Mouse (Mus musculus): ENCODE results near the gene Tbc1d2b. TPM values are rescaled to one million over a fixed set of nuclear protein-coding genes. Genes with fewer than 3 reads are reported as not detected.

Gene Tbc1d2b
- total and polyA plus RNA-seq, 3 experiments: 0.09 to 0.90 (median 0.22) TPM

DNA sequence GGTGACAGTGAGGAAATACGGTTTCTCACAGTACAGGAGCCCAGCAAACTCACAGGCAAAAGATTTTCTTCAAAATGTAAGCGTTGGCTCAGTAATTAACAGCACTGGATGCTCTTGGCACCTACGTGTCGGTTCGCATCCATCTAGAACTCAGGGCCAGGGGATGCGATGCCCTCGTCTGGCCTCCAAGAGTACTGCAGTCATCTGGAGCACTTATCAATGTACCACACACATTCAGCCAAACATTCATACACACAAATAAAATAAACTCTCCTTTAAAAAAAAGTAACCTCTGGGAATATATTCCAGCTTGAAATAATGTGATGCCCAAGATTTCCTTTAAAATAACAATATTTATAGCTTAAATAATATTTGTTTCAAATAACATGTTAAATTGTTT, 29.0 kb downstream of the Tbc1d2b start:
- H3K36me3 ChIP-seq (replicated peaks): no peaks in the 10 kb centered on the region
- no peak for TF ChIP-seq CTCF (IDR thresholded peaks at IDR 0.05; ENCODE audit: low read depth, low read length)
- no peak for TF ChIP-seq GATA2 (IDR thresholded peaks at IDR 0.05; ENCODE audit: borderline replicate concordance, low read depth, low read length)
- TF ChIP-seq TAL1 (conservative IDR thresholded peaks at IDR 0.05; ENCODE audit: low read depth, low read length): no peak
- TF ChIP-seq GATA1 (IDR thresholded peaks at IDR 0.05; ENCODE audit: borderline replicate concordance, low read length): no peak
- TF ChIP-seq POLR2AphosphoS5 (IDR thresholded peaks at IDR 0.05; ENCODE audit: insufficient replicate concordance, low read depth, low read length): no peak
- no peaks in the 10 kb centered on the region for H3K27me3 ChIP-seq (ENCODE audit: insufficient read depth, low read length)
- no peak for DNase-seq (ENCODE audit: low spot score)
- H3K9me3 ChIP-seq (replicated peaks): peaks cover 36% of the 10 kb centered on the region
- no peaks in the 10 kb centered on the region; the same call in 1 of the 2 replicates for H3K4me1 ChIP-seq (ENCODE audit: insufficient read depth, low read depth, low read length)
- H3K4me3 ChIP-seq (ENCODE audit: low read depth, low read length): no peak overlapping the region
- no peak for ATAC-seq (ENCODE audit: extremely low read depth, insufficient number of reproducible peaks, low FRiP score, poor library complexity, severe bottlenecking)

DNA sequence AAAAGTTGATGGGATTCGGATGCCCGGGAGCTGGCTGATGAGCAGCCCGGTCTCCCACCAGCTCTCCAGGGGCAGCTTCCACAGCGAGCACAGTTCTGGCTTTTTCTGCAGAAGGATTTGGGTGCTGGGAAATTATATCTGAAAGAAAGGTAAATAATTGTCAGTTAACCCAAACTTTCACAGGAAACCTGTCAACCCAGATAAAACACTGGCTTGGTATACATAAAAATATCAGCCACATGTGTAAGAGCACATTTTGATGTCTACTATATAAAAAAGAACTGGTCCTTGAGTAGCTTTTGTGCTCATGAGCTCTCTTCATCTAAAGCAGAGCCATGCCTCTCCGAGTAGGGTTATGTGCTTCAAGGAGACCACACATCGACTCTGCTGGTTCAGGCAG, 29.6 kb downstream of the Tbc1d2b start:
- Histone ChIP-seq H3K4me3 (ENCODE audit: low read depth, low read length) (no peak overlapping the region), H3K27me3 (ENCODE audit: insufficient read depth, low read length) (no peaks in the 10 kb centered on the region), H3K9me3 (replicated peaks) (peaks cover 30% of the 10 kb centered on the region), H3K36me3 (replicated peaks) (no peaks in the 10 kb centered on the region), H3K4me1 (ENCODE audit: insufficient read depth, low read depth, low read length) (no peaks in the 10 kb centered on the region; the same call in 1 of the 2 replicates)
- ATAC-seq (ENCODE audit: extremely low read depth, insufficient number of reproducible peaks, low FRiP score, poor library complexity, severe bottlenecking) (no peak), DNase-seq (ENCODE audit: low spot score) (no peak)
- TF ChIP-seq CTCF (IDR thresholded peaks at IDR 0.05; ENCODE audit: low read depth, low read length): no peak
- no peak for TF ChIP-seq GATA1 (IDR thresholded peaks at IDR 0.05; ENCODE audit: borderline replicate concordance, low read length)
- TF ChIP-seq GATA2 (IDR thresholded peaks at IDR 0.05; ENCODE audit: borderline replicate concordance, low read depth, low read length): no peak
- TF ChIP-seq TAL1 (conservative IDR thresholded peaks at IDR 0.05; ENCODE audit: low read depth, low read length): no peak
- no peak for TF ChIP-seq POLR2AphosphoS5 (IDR thresholded peaks at IDR 0.05; ENCODE audit: insufficient replicate concordance, low read depth, low read length)

DNA sequence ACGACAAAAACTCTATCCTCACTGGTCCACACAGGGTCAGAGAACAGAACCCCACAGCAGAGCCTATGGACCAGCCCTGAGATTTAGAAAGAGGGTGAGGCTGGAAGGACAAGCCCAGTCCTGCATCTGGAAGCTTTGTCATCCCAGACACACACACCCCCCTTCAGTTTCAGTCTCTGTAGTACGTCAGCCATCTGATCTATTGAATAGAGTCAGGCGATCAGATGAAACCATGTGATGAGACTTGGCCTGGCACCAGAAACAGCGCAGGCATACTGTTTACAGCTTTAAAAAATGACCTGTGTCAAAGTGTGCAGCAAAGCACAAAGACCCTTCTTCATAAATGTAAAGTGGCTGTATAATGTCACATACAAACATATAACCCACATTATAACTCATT, 30.0 kb downstream of the Tbc1d2b start:
- H3K4me3 ChIP-seq (ENCODE audit: low read depth, low read length): no peak overlapping the region
- peaks cover 26% of the 10 kb centered on the region for H3K9me3 ChIP-seq (replicated peaks)
- no peak for ATAC-seq (ENCODE audit: extremely low read depth, insufficient number of reproducible peaks, low FRiP score, poor library complexity, severe bottlenecking)
- DNase-seq (ENCODE audit: low spot score): no peak
- TF ChIP-seq CTCF (IDR thresholded peaks at IDR 0.05; ENCODE audit: low read depth, low read length) (no peak), GATA2 (IDR thresholded peaks at IDR 0.05; ENCODE audit: borderline replicate concordance, low read depth, low read length) (no peak), GATA1 (IDR thresholded peaks at IDR 0.05; ENCODE audit: borderline replicate concordance, low read length) (no peak), POLR2AphosphoS5 (IDR thresholded peaks at IDR 0.05; ENCODE audit: insufficient replicate concordance, low read depth, low read length) (no peak), TAL1 (conservative IDR thresholded peaks at IDR 0.05; ENCODE audit: low read depth, low read length) (no peak)
- H3K36me3 ChIP-seq (replicated peaks): no peaks in the 10 kb centered on the region
- H3K27me3 ChIP-seq (ENCODE audit: insufficient read depth, low read length): no peaks in the 10 kb centered on the region
- no peaks in the 10 kb centered on the region; the same call in 1 of the 2 replicates for H3K4me1 ChIP-seq (ENCODE audit: insufficient read depth, low read depth, low read length)

DNA sequence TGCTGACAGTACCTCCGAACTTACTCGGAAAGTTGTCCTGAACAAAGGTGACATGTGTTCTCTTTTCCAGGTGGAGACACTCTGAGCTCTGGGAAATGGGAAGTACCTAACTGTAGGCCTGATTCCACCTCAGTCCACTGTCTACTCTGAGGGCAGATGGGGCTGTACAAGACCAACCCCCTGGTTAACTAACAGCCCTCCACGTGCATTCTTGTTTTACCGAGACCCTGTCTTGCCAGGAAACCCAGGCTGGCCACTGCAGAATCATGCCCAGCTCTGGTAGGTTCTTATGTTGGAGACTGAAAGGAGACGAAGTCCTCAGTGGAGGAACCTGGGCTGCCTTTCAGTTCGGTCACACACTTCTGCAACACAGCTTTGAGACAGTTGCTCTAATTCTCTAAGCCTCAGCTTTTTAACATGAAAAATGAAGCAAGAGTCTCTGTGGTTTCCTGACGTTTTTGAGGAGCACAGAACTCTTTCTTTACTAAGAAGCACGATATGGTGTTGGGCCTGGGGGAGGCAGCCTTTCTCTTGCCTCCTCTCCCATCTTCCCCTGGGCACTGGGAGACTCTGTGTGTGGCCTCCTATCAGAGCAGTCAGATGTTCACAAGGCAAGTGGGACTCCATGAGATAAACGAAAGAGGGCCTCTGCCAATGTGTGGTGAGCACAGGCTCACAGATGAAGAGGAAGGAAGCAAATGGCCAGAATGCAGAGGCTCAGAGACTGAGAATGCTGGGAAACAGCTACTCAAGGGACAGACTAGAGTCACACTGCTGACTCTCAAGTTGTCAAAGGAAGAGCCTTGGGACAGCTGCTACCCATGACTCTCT, 33.2 kb downstream of the Tbc1d2b start:
- no peaks in the 10 kb centered on the region; the same call in 1 of the 2 replicates for H3K4me1 ChIP-seq (ENCODE audit: insufficient read depth, low read depth, low read length)
- H3K9me3 ChIP-seq (replicated peaks): peaks cover 28% of the 10 kb centered on the region
- ATAC-seq (ENCODE audit: extremely low read depth, insufficient number of reproducible peaks, low FRiP score, poor library complexity, severe bottlenecking): no peak
- H3K4me3 ChIP-seq (ENCODE audit: low read depth, low read length): no peak overlapping the region; the same call in 1 of the 2 replicates
- DNase-seq (ENCODE audit: low spot score): peak; percentile 14
- H3K27me3 ChIP-seq (ENCODE audit: insufficient read depth, low read length): no peaks in the 10 kb centered on the region
- TF ChIP-seq GATA1 (IDR thresholded peaks at IDR 0.05; ENCODE audit: borderline replicate concordance, low read length) (no peak), GATA2 (IDR thresholded peaks at IDR 0.05; ENCODE audit: borderline replicate concordance, low read depth, low read length) (no peak), TAL1 (conservative IDR thresholded peaks at IDR 0.05; ENCODE audit: low read depth, low read length) (no peak), CTCF (IDR thresholded peaks at IDR 0.05; ENCODE audit: low read depth, low read length) (no peak), POLR2AphosphoS5 (IDR thresholded peaks at IDR 0.05; ENCODE audit: insufficient replicate concordance, low read depth, low read length) (no peak)
- no peaks in the 10 kb centered on the region for H3K36me3 ChIP-seq (replicated peaks)

DNA sequence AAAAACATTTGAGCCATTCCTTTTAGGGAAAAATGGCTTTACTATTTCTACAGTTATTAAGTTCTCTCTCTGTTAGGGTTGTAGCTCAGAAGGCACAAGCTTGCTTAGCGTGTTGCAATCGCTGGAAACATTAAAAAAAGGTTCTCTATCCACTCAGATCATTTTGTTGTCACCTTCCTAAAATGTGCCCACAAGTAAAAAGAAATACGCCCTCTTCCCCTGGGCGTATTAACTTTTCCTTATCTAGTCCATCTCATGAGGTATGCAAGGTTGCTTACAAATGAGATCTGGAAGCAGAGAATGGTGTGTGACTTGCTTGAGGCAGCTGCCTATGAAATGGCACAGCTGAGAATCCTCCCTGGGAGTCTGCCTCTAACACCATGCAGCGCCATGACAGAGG, 33.8 kb downstream of the Tbc1d2b start:
- no peaks in the 10 kb centered on the region for H3K27me3 ChIP-seq (ENCODE audit: insufficient read depth, low read length)
- TF ChIP-seq CTCF (IDR thresholded peaks at IDR 0.05; ENCODE audit: low read depth, low read length) (no peak), GATA1 (IDR thresholded peaks at IDR 0.05; ENCODE audit: borderline replicate concordance, low read length) (no peak), GATA2 (IDR thresholded peaks at IDR 0.05; ENCODE audit: borderline replicate concordance, low read depth, low read length) (no peak), POLR2AphosphoS5 (IDR thresholded peaks at IDR 0.05; ENCODE audit: insufficient replicate concordance, low read depth, low read length) (no peak), TAL1 (conservative IDR thresholded peaks at IDR 0.05; ENCODE audit: low read depth, low read length) (no peak)
- H3K4me3 ChIP-seq (ENCODE audit: low read depth, low read length): no peak overlapping the region
- ATAC-seq (ENCODE audit: extremely low read depth, insufficient number of reproducible peaks, low FRiP score, poor library complexity, severe bottlenecking) (no peak), DNase-seq (ENCODE audit: low spot score) (no peak)
- no peaks in the 10 kb centered on the region for H3K36me3 ChIP-seq (replicated peaks)
- no peaks in the 10 kb centered on the region; the same call in 1 of the 2 replicates for H3K4me1 ChIP-seq (ENCODE audit: insufficient read depth, low read depth, low read length)
- H3K9me3 ChIP-seq (replicated peaks): peaks cover 25% of the 10 kb centered on the region

DNA sequence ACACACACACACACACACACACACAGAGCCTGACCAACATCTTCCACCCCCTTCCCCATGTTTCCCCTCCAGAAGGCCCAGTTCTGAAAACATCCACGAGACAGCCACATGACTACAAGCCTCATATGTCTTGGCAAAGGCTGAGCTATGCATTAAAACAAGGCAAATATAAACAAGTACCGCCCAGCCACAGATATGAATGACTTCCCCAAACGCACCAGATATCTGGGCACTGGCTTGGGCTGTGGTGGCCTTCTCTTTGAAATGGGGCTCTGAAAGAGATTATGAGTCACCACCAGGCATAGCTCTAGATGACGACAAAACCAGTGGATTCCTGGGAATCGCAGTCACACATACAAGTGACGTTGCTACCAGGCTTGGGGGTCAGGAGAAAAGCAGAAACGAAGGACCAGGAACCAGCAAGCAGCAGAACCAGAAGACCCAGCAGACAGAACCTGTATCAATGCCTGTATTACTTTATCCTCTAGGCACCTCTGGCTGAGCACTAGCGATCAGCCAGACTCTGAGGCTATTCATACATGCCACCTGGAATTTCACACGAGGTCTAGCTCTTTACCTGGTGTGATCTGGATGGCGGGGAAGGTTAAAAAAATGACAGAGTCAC, 35.2 kb downstream of the Tbc1d2b start:
- no peaks in the 10 kb centered on the region for H3K36me3 ChIP-seq (replicated peaks)
- peaks cover 28% of the 10 kb centered on the region for H3K9me3 ChIP-seq (replicated peaks)
- DNase-seq (ENCODE audit: low spot score) (no peak), ATAC-seq (ENCODE audit: extremely low read depth, insufficient number of reproducible peaks, low FRiP score, poor library complexity, severe bottlenecking) (no peak)
- H3K4me3 ChIP-seq (ENCODE audit: low read depth, low read length): no peak overlapping the region
- no peaks in the 10 kb centered on the region for H3K27me3 ChIP-seq (ENCODE audit: insufficient read depth, low read length)
- no peak for TF ChIP-seq GATA2 (IDR thresholded peaks at IDR 0.05; ENCODE audit: borderline replicate concordance, low read depth, low read length)
- TF ChIP-seq TAL1 (conservative IDR thresholded peaks at IDR 0.05; ENCODE audit: low read depth, low read length): no peak
- TF ChIP-seq CTCF (IDR thresholded peaks at IDR 0.05; ENCODE audit: low read depth, low read length): no peak
- TF ChIP-seq GATA1 (IDR thresholded peaks at IDR 0.05; ENCODE audit: borderline replicate concordance, low read length): no peak
- no peak for TF ChIP-seq POLR2AphosphoS5 (IDR thresholded peaks at IDR 0.05; ENCODE audit: insufficient replicate concordance, low read depth, low read length)
- H3K4me1 ChIP-seq (ENCODE audit: insufficient read depth, low read depth, low read length): no peaks in the 10 kb centered on the region; the same call in 1 of the 2 replicates

Measured in G1E (cell line).